Mouse (Mus musculus) embryonic facial prominence, embryonic 11.5 days (tissue): ENCODE measurements around the gene Gm2663. TPM values are rescaled to one million over a fixed set of nuclear protein-coding genes. Genes with fewer than 3 reads are reported as not detected.

Experiments used
- ATAC-seq: fragments of 200-750 bp; cut with Nextera tagmentation; replicated peaks from 2 replicates; pipeline ENCODE4 v1.8.0; 2017; ENCODE audit warnings: low read depth; ENCODE audit not compliant: insufficient number of reproducible peaks, low FRiP score, low TSS enrichment
- DNase-seq: peaks from one replicate; pipeline ENCODE4 v3.0.0-alpha.2; 2015; ENCODE audit warnings: low spot score
- H3K27ac ChIP-seq: fragments of 300-500 bp; sonication (generic); replicated peaks from 2 replicates; pipeline ENCODE4 v1.5.1; 2014; ENCODE audit warnings: mild to moderate bottlenecking, low read depth, low read length, control low read depth
- H3K27me3 ChIP-seq: fragments of 300-500 bp; sonication (generic); 2 replicates; pipeline ENCODE4 v1.6.1; 2014; ENCODE audit warnings: mild to moderate bottlenecking, low read length, moderate library complexity, mixed read lengths; ENCODE audit not compliant: control insufficient read depth, insufficient read depth
- H3K36me3 ChIP-seq: fragments of 300-500 bp; sonication (generic); replicated peaks from 2 replicates; pipeline ENCODE4 v1.6.1; 2014; ENCODE audit warnings: low read depth, mild to moderate bottlenecking, low read length, moderate library complexity, mixed read lengths; ENCODE audit not compliant: control insufficient read depth, insufficient read depth
- H3K4me1 ChIP-seq: fragments of 300-500 bp; sonication (generic); 2 replicates; pipeline ENCODE4 v1.6.1; 2014; ENCODE audit warnings: low read length, mixed read lengths; ENCODE audit not compliant: control insufficient read depth, insufficient read depth
- H3K4me2 ChIP-seq: fragments of 300-500 bp; sonication (generic); 2 replicates; pipeline ENCODE4 v1.6.1; 2014; ENCODE audit warnings: low read depth, mild to moderate bottlenecking, control low read depth, low read length, moderate library complexity
- H3K4me3 ChIP-seq: fragments of 300-500 bp; sonication (generic); 2 replicates; pipeline ENCODE4 v1.5.1; 2014; ENCODE audit warnings: low read depth, low read length, control low read depth
- H3K9ac ChIP-seq: fragments of 300-500 bp; sonication (generic); replicated peaks from 2 replicates; pipeline ENCODE4 v1.6.1; 2014; ENCODE audit warnings: mild to moderate bottlenecking, control low read depth, low read length
- H3K9me3 ChIP-seq: fragments of 300-500 bp; sonication (generic); replicated peaks from 2 replicates; pipeline ENCODE4 v1.6.1; 2016; ENCODE audit warnings: mild to moderate bottlenecking, low read length, inconsistent platforms, mixed read lengths; ENCODE audit not compliant: control insufficient read depth
- WGBS: fragments of 180-500 bp; shearing (Covaris S2); extraction: QIAGEN DNeasy Blood & Tissue Kit; methylation state at CpG from one replicate; pipeline ENCODE4 v1.1.7; 2014; 5-methylcytosine and 5-hydroxymethylcytosine counted together
- polyA plus RNA-seq: library from polyadenylated mRNA; unstranded; fragments of >200 nt; fragmentation: Nextera tagmentation; extraction: Ambion mirVana; gene quantifications from 2 replicates; pipeline ENCODE4 v1.2.1, GENCODE M21; 2014

Gm2663 gene
- polyA plus RNA-seq, 1 experiment from 2014 or later: not detected

DNA sequence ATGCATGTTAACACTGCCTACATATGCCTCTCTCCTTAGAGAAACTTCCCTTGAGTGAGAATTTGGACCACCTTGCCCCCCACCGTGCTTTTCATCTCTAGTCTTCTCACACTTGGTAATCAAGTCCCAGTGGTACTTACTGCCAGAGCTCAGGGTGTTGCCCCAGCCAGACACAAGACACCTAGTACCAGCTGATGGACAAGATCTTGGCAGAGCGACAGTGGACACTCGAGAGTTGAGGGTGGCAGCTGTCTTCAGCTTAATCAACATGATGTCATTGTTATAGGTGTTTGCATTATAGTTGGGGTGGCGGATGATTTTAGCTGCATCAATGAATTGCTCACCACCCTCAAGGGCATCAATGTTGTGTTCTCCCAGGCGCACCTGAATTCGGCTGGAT, 33.5 kb upstream of the Gm2663 start:
- H3K36me3 ChIP-seq: no peaks in the 10 kb centered on the region

DNA sequence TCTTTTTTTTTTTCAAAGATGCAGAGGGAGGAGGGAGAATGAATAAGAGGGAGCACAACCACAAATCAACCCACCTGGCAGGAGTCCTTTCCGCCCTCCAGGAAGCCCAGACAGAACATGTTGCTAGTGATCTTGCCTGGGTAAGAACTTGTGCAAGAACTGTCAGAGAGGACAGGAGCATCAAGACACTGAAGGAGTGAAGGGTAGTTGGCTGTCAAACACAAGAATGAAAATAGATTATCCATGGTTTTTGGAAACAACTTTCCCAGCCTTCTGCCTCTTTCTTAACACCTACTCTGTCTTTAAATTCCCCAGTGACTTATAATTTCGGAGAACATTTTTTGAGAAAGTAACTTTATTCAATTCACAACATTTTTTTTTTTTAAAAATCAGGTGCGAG, 33.0 kb upstream of the Gm2663 start:
- ATAC-seq (no peak), DNase-seq (no peak)
- no peaks in the 10 kb centered on the region for H3K9me3 ChIP-seq
- no peaks in the 10 kb centered on the region for H3K27me3 ChIP-seq
- H3K27ac ChIP-seq: no peak overlapping the region
- no peaks in the 10 kb centered on the region for H3K4me1 ChIP-seq
- no peak overlapping the region for H3K4me3 ChIP-seq
- no peak overlapping the region for H3K9ac ChIP-seq
- WGBS: 80% methylated on average over 3 of the region's 3 CpGs
- H3K36me3 ChIP-seq: no peaks in the 10 kb centered on the region
- no peak overlapping the region for H3K4me2 ChIP-seq

More for the DNA sequence above, 33.5 kb upstream of the Gm2663 start:
- no peak overlapping the region for H3K4me3 ChIP-seq
- DNase-seq (no peak), ATAC-seq (no peak)
- no peaks in the 10 kb centered on the region for H3K27me3 ChIP-seq
- no peaks in the 10 kb centered on the region for H3K9me3 ChIP-seq
- no peak overlapping the region for H3K4me2 ChIP-seq
- WGBS: 79% methylated on average over 6 of the region's 6 CpGs
- no peak overlapping the region for H3K27ac ChIP-seq
- no peaks in the 10 kb centered on the region for H3K4me1 ChIP-seq
- H3K9ac ChIP-seq: no peak overlapping the region

DNA sequence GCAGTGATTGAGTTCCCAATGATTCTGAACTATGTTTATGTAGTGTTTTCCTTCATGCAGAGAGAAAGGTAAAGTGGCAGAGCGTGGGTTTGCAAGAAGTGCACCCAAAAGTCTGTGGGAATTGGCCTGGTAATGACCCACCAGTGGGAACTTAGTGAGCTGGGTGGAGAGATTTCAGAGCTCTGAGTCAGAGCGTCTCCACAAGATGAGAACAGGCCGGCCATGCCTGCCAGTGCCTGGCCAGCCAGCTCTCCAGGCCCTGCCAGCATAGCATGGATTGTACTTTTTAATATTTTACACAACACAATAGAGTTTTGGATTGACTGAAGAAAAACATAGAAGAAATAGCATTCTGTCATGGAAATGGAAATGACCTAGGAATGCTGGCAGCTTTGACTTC, 31.5 kb upstream of the Gm2663 start:
- no peak for ATAC-seq
- Histone ChIP-seq H3K36me3 (no peaks in the 10 kb centered on the region), H3K27me3 (no peaks in the 10 kb centered on the region), H3K9me3 (no peaks in the 10 kb centered on the region), H3K9ac (no peak overlapping the region), H3K4me1 (no peaks in the 10 kb centered on the region), H3K4me3 (no peak overlapping the region), H3K4me2 (no peak overlapping the region), H3K27ac (no peak overlapping the region)
- no peak for DNase-seq
- WGBS: 89% methylated on average over 3 of the region's 3 CpGs

DNA sequence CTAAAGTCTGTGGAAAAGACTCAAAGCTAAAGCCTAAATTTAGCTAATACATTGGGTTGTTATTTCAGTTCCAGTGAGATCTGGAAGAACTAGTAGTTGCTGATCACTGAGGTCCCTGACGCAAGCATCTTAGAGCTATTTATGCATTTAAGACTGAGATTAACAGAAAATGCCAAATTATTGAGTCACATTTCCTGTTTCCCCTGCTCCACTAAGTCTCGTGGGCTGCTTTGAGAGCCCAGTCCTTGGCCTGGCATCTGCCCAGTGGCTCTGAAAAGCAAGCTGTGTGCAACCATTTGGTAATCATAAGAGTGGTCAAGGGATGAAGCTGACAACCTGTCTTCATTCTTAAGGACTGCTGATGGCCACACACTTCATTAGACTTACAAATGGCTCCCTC, 27.8 kb upstream of the Gm2663 start:
- Histone ChIP-seq H3K4me3 (no peak overlapping the region), H3K9me3 (no peaks in the 10 kb centered on the region), H3K9ac (no peak overlapping the region), H3K27me3 (no peaks in the 10 kb centered on the region), H3K4me1 (no peaks in the 10 kb centered on the region), H3K27ac (no peak overlapping the region), H3K36me3 (no peaks in the 10 kb centered on the region), H3K4me2 (no peak overlapping the region)
- ATAC-seq: no peak
- WGBS: 49% methylated on average over 2 of the region's 2 CpGs
- no peak for DNase-seq

DNA sequence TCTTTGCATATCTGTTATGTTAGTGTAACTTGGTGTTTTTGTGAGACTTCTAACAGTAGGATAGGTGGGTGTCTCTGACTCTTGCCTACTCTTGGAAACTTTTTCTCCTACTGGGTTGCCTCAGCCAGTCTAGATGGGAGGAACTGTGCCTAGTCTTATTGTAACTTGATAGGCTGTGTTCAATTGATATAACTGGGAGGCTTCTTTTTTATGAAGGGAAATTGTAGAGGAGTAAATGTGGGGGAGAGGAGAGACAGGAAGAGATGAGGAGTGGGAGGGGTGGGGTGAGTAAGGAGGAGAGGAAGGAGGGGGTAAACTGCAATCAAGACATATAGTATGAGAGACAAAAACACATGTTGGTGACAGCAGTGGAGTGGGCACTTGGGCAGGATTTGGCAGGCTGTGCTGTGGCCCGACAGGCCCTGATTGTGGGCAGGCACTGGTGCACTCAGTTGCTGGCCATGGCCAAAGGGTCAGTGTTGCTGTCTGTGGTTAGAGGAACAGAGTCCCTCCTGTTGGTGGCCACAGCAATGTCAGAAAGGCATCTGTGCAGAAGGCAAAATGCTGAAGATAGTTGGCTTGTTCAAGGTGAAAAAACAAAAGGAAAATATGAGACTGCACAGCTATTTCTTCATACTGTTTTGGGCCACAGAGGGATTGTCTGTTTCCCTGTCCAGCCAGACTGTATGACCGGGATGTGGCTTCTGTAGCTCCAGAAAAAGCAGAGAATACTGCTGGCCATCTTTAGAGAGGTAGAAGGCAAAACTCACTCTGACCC, 26.8 kb upstream of the Gm2663 start:
- H3K27ac ChIP-seq: no peak overlapping the region
- no peak overlapping the region for H3K4me3 ChIP-seq
- H3K36me3 ChIP-seq: no peaks in the 10 kb centered on the region
- no peaks in the 10 kb centered on the region for H3K9me3 ChIP-seq
- no peak overlapping the region for H3K4me2 ChIP-seq
- ATAC-seq: no peak
- no peaks in the 10 kb centered on the region for H3K4me1 ChIP-seq
- no peaks in the 10 kb centered on the region for H3K27me3 ChIP-seq
- DNase-seq: no peak
- WGBS: 64% methylated on average over 2 of the region's 2 CpGs
- no peak overlapping the region for H3K9ac ChIP-seq

DNA sequence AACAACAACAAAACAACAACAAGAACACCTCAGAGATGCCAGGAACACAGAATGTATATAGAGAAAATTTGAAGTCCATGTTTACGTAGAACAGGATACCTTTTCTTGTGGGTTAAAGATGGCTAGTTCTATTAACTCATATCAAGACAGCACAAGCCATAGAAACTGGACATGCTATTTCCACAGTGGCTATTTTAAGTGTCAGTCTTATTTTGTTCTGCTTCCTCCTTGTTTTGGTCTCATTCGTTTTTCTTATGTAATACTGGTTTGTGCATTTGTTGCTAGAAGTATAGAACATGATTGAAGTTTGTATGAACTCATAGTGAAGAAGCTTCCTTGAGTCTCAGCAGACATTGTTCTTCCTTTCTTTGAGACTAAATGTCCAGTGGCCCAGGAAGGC, 19.9 kb upstream of the Gm2663 start:
- 88% methylated on average over 2 of the region's 2 CpGs for WGBS

DNA sequence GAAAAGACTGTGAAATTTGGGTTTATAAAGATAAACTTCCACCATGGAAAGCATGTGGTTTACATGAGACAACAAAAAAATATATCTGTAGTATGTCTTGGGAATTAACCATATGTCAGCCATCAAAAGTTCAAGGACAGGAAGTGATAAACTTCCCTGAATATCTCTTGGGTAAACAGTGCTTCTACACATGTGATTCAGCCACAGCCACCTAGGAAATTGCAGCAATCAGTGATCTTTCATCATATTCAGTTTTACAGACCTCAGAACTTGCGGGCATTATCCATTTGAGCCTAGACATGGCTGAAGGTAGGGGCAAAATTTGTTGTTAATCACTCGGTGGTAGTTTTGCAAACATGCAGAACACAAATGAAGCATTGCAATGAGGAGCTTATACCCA, 19.4 kb upstream of the Gm2663 start:
- no peaks in the 10 kb centered on the region for H3K4me1 ChIP-seq
- H3K27me3 ChIP-seq: no peaks in the 10 kb centered on the region
- ATAC-seq (no peak), DNase-seq (no peak)
- no peaks in the 10 kb centered on the region for H3K9me3 ChIP-seq
- no peak overlapping the region for H3K27ac ChIP-seq
- 83% methylated on average over 2 of the region's 2 CpGs for whole genome bisulfite sequencing
- no peak overlapping the region for H3K9ac ChIP-seq
- H3K4me2 ChIP-seq: no peak overlapping the region
- H3K36me3 ChIP-seq: no peaks in the 10 kb centered on the region
- no peak overlapping the region for H3K4me3 ChIP-seq

More for the DNA sequence above, 19.9 kb upstream of the Gm2663 start:
- no peak for ATAC-seq
- Histone ChIP-seq H3K4me3 (no peak overlapping the region), H3K36me3 (no peaks in the 10 kb centered on the region), H3K9me3 (no peaks in the 10 kb centered on the region), H3K27me3 (no peaks in the 10 kb centered on the region), H3K4me2 (no peak overlapping the region), H3K4me1 (no peaks in the 10 kb centered on the region), H3K9ac (no peak overlapping the region), H3K27ac (no peak overlapping the region)
- no peak for DNase-seq

DNA sequence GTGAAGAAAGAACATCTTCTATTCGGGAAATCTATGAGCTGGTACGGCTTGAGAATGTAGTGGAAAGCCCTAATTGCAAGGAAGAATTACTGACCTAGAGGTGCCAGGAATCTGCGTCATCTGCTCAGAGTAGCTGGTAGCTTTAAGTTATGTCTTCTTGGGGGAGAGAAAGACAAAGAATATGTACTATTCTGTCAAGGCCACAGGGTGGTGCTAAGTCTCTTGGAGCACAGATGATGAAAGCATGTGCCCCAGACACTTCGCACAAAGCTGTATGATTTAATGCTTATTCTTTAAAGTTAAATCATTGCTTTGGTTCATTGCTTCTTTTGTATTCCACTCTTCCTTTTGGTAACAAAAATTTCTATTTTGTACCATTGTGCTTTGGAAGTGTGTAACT, 15.8 kb upstream of the Gm2663 start:
- H3K27me3 ChIP-seq: no peaks in the 10 kb centered on the region
- H3K36me3 ChIP-seq: no peaks in the 10 kb centered on the region
- no peak overlapping the region for H3K4me3 ChIP-seq
- no peak overlapping the region for H3K27ac ChIP-seq
- no peaks in the 10 kb centered on the region for H3K9me3 ChIP-seq
- H3K4me1 ChIP-seq: no peaks in the 10 kb centered on the region
- DNase-seq (no peak), ATAC-seq (no peak)
- WGBS: 83% methylated on average over 4 of the region's 4 CpGs
- no peak overlapping the region for H3K4me2 ChIP-seq
- H3K9ac ChIP-seq: no peak overlapping the region
